Comparison of ENCODE assay signal across 14 mouse cellular contexts in genomic region chrX:82901515-82901914, GRCm38 (mm10).
"Had no signal": no experiment of that assay in that cellular context is flagged by ENCODE, and none has a peak within 500 bp of the region (broad histone marks: within the 10 kb centered on the region; RNA-seq: fewer than 3 reads in every experiment).

No protein-coding gene starts in this region.

- DNase-seq: gastrocnemius, adult 2 months; gastrocnemius, postnatal 10 days; gastrocnemius, postnatal 36 days; heart, adult 11 months; heart, adult 2 months; heart, postnatal 14 days; heart, postnatal 36 days; kidney, adult 11 months; kidney, adult 2 months; kidney, adult 9 months; kidney, postnatal 14 days; kidney, postnatal 4 days; liver; liver, embryonic 13.5 days had no signal
